Mouse (Mus musculus) WW6 (cell line): ENCODE results near the gene Gm20661.

Experiments
- DNase-seq: peaks from one replicate; pipeline ENCODE4 v3.0.0-alpha.2; 2013; ENCODE audit warnings: low read depth, low spot score

The Gm20661 gene

GRCm38 (mm10) chr9:107982681-107983346 is at the start of gene Gm20661:
Gene Gm20661 (plus strand): TSS chr9:107983058.
- no peak for DNase-seq

- DNase-seq: no peak
Measured at GRCm38 (mm10) chr9:107934146-107934545, 48.7 kb upstream of the Gm20661 start.

- DNase-seq: no peak
Measured at GRCm38 (mm10) chr9:107935374-107935773, 47.5 kb upstream of the Gm20661 start, which contains the start of gene Camkv. Gene Camkv (plus strand): TSS chr9:107935674.

- DNase-seq: no peak
Measured at GRCm38 (mm10) chr9:107935790-107936214, 47.1 kb upstream of the Gm20661 start.

GRCm38 (mm10) chr9:107936215-107936822 is 46.5 kb upstream of the Gm20661 start:
- DNase-seq: no peak

- no peak for DNase-seq
Measured at GRCm38 (mm10) chr9:107936831-107937230, 46.0 kb upstream of the Gm20661 start.

GRCm38 (mm10) chr9:107947241-107948194 is 35.3 kb upstream of the Gm20661 start:
- no peak for DNase-seq

GRCm38 (mm10) chr9:107949184-107949921 is 33.5 kb upstream of the Gm20661 start:
- no peak for DNase-seq

GRCm38 (mm10) chr9:107949922-107950235 is 33.0 kb upstream of the Gm20661 start, which contains the start of gene Traip:
Gene Traip (plus strand): TSS chr9:107950136.
- DNase-seq: no peak

- no peak for DNase-seq
Measured at GRCm38 (mm10) chr9:107950460-107951355, 32.1 kb upstream of the Gm20661 start.

GRCm38 (mm10) chr9:107955613-107956289 is 27.1 kb upstream of the Gm20661 start:
- no peak for DNase-seq

GRCm38 (mm10) chr9:107957141-107957540 is 25.7 kb upstream of the Gm20661 start:
- no peak for DNase-seq

GRCm38 (mm10) chr9:107959896-107960295 is 23.0 kb upstream of the Gm20661 start:
- no peak for DNase-seq

GRCm38 (mm10) chr9:107960928-107961327 is 21.9 kb upstream of the Gm20661 start:
- DNase-seq: no peak

- DNase-seq: peak; percentile 61
Measured at GRCm38 (mm10) chr9:107961351-107961762, 21.5 kb upstream of the Gm20661 start.

- no peak for DNase-seq
Measured at GRCm38 (mm10) chr9:107961881-107962280, 21.0 kb upstream of the Gm20661 start.

GRCm38 (mm10) chr9:107962916-107963315 is 19.9 kb upstream of the Gm20661 start:
- DNase-seq: no peak

GRCm38 (mm10) chr9:107963700-107964099 is 19.2 kb upstream of the Gm20661 start:
- DNase-seq: no peak

GRCm38 (mm10) chr9:107964681-107965080 is 18.2 kb upstream of the Gm20661 start:
- no peak for DNase-seq

GRCm38 (mm10) chr9:107966676-107967075 is 16.2 kb upstream of the Gm20661 start:
- DNase-seq: no peak
